Mouse (Mus musculus) effector memory CD4-positive, alpha-beta T cell, adult 7 months (primary cell): ENCODE results near the gene Pkib. TPM values are rescaled to one million over a fixed set of nuclear protein-coding genes. Genes with fewer than 3 reads are reported as not detected.

Source experiments
- polyA plus RNA-seq: library from polyadenylated mRNA; unstranded; fragments of 100-300 nt; shearing (Covaris generic); gene quantifications from one replicate; pipeline ENCODE4 v1.2.1, GENCODE M21; 2017

Pkib gene
- not detected for polyA plus RNA-seq

DNA sequence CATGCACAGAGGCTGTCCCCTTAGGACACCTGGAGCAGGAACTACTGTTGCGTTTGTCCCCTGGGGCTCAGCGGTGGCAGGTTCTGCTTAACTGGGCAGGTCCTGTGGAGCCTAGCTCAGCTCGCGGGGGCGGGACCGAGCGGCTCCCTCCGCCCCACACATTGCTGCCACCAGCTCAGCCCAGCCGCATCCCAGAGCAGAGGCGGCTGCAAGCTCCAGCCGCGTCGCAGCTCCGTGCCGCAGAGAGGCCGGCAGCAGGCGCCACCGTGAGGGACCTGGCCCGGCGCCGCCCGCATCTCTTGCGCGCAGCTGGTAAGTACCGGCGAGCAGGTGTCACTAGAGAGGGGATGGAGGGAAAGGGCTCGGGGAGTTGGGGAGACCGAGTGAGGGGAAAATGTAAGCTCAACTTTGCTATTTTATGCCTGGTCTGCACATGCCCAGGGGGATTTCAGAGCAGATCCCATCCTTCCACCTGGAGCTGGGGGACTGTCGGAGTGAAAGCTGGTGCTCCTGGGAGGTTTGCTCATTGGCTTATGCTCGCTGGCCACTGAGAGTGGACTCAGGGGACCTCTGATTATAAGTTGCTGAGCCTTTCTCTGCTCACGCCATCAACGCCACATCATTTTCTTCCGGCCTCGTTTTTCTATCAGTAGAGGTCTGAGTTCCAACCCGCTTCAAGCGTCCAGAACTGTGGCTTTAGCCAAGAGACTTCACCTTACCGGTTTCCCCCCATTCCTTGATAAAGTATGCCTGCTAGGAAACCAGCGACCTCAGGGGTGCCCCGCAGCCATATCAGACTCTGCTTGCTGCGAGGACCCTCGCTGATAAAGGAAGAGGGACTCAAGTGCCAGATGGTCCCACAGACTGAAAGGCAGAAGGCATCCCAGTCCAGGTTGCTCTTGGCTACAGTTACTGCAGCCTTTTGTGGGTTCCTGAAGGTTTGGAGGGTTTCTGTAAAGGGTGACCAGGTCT lies at the start of gene Pkib:
Pkib (plus strand) TSS at position 86 of the 972 bp plus-strand sequence.

GRCm38 (mm10) chr10:57784876-57785150 lies 153.0 kb downstream of the Pkib start, which contains the start of gene Fabp7:
Gene Fabp7, plus strand, starts transcription at chr10:57784881.

Other genes starting within 250 kb of the Pkib start
- gene Hsf2, start 145.6 kb upstream of the Pkib start, polyA plus RNA-seq = 4.1 TPM
- gene Serinc1, start 99.5 kb upstream of the Pkib start, polyA plus RNA-seq = 215 TPM
- gene Fabp7, start 152.9 kb downstream of the Pkib start, polyA plus RNA-seq = not detected
- 112 TPM for gene Smpdl3a, start 162.4 kb downstream of the Pkib start, polyA plus RNA-seq